Mouse (Mus musculus): Measurements from ENCODE around the gene Fblim1.

Fblim1 gene

DNA sequence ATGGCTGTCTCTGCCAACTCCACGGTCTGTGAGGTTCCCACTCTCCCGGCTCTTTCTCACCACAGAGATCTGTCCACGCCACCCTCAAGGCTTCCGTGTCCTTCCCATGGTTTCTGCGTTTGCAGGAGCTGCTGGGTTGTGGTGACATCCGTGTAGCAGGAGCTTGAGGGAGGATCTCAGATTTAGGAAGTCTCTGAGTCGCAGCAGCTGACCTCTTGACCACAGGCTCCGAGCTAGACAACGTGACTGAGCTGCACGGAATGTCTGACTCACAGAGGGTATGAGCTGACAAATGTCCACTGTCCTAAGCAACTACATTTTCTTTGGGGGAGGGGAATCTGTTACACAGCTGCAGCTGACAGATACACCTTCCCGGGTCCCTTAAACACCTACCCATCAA, at the start of gene Fblim1:
Fblim1 (minus strand) TSS at position 236 of the 400 bp plus-strand sequence.
- DNase-seq (ENCODE audit: low read depth, low spot score), result no peak

GRCm38 (mm10) chr4:141654509-141654908, 48.6 kb upstream of the Fblim1 start:
- no peak for DNase-seq (ENCODE audit: low read depth, low spot score)

GRCm38 (mm10) chr4:141653813-141654212, 47.9 kb upstream of the Fblim1 start:
- no peak for DNase-seq (ENCODE audit: low read depth, low spot score)

DNA sequence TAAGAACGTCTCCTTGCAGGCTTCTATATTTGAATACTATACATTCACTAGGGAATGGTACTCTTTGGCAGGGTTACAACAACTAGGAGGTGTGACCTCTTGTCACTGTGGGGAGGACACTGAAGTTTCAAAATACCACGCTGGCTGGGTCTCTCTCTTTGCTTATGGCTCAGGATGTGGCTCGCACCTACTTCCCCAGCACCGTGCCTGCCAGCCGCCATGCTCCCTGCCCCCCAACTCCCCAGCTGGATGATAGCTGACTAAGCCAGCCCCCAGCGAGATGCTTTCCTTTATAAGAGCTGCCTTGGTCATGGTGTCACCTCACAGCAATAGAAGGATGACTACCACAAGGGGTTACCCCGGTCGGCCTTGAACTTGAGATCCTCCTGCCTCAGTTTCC, 47.1 kb upstream of the Fblim1 start:
- no peak for DNase-seq (ENCODE audit: low read depth, low spot score)

DNA sequence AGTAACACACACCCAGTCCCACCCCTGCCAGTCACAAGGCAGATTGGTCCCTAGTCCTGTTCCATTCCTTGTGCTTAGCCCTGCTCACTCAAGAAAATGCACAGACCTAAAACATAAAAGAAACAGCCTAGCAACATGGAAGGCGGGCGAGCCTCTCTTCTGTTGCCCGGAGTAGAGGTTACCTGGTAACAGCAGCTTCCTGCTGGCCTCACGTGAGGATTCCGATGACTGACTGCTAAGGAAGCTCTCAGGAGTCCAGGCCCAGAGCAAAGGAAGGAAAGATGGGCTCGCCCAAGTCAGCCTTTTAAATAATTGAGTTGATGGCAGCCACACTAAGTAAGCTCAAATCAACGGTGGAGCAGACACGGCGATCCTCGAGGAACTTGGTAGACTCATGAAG, 46.0 kb upstream of the Fblim1 start:
- DNase-seq (ENCODE audit: low read depth, low spot score), result no peak

DNA sequence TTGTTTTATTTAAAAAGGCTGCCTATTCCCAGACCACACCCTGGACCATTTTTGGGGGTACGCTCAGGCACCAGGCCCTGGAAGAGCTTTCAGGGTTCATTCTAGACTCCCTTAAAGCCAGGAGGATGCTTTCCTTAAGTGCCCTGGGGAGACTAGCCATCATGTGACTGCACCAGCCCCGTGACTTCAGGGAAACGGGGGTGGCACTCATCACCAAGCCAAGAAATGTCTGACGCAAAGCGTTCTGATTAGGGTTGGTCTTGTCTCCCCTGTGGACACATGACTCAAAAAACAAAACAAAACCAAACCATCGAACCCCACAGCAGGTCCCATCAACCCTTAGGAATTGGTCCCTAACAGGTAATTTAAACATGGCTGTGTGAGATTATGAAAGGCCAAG, 45.4 kb upstream of the Fblim1 start:
- DNase-seq (ENCODE audit: low read depth, low spot score), result no peak

- no peak for DNase-seq (ENCODE audit: low read depth, low spot score)
Observed at GRCm38 (mm10) chr4:141649244-141649643, 43.3 kb upstream of the Fblim1 start.

- DNase-seq (ENCODE audit: low read depth, low spot score), result no peak
Observed at GRCm38 (mm10) chr4:141648262-141648661, 42.4 kb upstream of the Fblim1 start.

DNA sequence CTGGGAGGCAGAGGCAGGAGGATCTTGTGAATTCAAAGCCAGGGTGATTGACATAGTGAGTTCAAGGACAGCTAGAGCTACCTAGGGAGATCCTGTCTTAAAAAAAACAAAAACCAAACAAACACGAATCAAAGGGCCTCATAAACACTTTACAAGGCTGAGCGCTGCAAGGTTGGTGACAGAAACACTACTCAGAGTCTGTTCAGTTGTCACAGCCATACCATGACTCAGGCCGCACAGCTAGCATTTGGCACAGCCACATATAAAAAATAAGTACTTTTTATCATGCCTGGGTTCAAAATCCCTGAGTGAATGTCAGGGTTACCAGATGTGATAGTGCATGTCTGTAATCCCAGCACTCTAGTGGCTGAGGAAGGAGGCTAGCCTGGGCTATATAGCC, 41.3 kb upstream of the Fblim1 start:
- no peak for DNase-seq (ENCODE audit: low read depth, low spot score)

GRCm38 (mm10) chr4:141645988-141646387, 40.1 kb upstream of the Fblim1 start:
- DNase-seq (ENCODE audit: low read depth, low spot score), result no peak

DNA sequence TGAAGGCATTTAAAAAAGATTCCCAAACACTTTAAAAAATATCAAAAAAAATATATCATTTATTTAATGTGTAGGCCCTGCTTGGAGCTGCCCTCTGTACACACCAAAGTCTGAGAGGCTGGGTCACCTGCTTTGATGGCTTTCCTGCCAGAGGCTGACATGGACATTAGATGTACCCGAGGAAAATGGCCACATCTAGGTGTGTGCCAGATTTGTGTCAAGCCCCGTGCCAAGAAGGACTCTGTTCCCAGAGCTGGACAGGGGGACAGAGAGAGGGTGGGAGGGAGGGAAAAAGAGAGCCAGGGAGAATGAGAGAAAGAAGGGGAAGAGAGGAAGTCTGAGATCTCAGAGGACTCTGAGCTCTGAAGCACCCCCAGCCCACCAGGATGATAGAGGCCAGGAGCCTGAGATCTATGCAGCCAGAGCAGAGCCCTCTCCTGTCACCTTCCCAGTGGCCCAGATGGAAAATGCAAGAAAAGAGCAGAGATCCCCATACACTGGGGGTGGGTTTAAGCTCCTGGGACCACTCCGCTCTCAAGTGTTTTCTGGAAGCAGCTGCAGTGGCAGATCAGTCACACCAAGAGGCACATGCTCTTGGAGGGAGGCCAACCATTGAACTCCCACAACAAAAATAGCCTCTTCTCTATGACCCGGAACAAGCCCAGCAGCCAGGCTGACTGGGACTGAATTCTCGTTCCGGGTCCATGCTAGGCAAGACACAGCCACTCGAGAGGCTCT, 37.4 kb upstream of the Fblim1 start:
- no peak for DNase-seq (ENCODE audit: low read depth, low spot score)

DNA sequence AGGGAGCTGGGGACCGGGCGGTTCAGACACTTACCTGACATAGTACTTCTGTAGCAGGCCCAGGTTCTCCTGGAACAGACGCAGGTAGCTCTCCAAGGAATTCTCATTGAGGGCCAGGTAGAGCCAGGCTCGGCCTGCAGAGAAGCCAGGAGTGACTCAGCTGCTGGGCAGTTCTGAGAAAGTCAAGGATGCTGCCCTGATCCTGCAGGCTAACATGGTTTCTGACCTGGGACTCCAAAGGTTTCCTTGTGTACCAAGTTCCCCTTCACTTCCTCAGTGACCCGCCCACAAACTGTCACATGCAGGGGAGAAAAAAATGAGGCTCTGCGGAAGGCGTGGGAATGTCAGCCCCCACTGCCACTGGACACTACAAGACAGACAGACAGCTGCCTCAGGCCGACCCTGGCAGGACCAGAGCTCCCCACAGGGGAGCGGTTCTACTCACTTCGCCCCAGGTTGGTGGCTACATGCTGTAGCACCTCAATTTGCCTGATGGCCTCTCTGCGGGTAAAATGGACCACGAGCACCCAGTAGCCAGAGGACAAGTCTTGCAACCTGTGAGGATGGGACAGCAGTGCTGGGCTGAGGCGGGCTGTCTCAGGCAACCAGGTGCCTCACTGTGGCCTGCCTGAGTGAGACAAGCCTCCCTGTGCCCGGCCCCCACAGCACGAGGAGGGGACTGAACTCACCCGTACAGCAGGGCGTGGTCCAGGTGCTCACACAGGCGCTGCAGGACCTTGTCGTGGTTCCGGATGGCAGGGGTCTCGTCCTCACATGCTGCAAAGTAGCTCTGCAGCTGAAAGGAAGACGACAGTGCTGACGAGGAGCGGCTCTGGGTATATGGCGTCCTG, 36.3 kb upstream of the Fblim1 start:
- DNase-seq (ENCODE audit: low read depth, low spot score), result no peak

- DNase-seq (ENCODE audit: low read depth, low spot score), result no peak
Observed at GRCm38 (mm10) chr4:141641353-141641771, 35.5 kb upstream of the Fblim1 start.

DNA sequence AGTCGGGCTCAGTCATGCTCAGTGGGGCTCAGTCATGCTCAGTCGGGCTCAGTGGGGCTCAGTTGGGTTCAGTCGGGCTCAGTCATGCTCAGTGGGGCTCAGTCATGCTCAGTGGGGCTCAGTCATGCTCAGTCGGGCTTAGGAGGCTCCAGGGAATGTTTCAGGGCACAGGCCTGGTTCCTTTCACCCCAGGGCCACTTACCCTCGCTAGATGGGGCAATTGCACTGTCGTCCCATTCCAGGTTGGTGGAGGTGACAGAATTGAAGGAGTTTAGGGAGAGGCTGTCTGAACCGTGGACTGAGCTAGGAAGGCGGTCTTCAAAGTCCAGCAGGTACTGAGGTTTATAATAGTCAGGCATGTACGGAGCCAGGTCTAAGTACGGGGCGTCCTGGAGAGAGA, 33.6 kb upstream of the Fblim1 start:
- no peak for DNase-seq (ENCODE audit: low read depth, low spot score)

DNA sequence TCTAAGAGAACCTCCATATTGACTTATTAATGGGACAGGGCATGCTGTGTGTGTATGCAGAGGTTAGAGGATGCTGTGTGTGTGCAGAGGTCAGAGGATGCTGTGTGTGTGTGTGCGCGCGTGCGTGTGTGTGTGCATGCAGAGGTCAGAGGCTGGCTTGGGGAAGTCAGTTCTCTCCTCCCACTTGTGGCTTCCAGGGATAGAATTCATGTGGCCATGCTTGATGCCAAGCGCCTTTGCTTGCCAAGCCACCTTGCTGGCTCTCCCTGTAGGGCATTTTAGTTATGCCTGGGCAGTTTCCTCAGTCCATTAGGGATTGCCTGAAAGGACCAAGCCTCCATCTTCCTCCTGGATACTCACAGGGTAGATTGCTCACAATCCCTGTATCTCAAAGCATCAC, 30.8 kb upstream of the Fblim1 start:
- no peak for DNase-seq (ENCODE audit: low read depth, low spot score)

- DNase-seq (ENCODE audit: low read depth, low spot score), result no peak
Observed at GRCm38 (mm10) chr4:141635991-141636390, 30.1 kb upstream of the Fblim1 start.

DNA sequence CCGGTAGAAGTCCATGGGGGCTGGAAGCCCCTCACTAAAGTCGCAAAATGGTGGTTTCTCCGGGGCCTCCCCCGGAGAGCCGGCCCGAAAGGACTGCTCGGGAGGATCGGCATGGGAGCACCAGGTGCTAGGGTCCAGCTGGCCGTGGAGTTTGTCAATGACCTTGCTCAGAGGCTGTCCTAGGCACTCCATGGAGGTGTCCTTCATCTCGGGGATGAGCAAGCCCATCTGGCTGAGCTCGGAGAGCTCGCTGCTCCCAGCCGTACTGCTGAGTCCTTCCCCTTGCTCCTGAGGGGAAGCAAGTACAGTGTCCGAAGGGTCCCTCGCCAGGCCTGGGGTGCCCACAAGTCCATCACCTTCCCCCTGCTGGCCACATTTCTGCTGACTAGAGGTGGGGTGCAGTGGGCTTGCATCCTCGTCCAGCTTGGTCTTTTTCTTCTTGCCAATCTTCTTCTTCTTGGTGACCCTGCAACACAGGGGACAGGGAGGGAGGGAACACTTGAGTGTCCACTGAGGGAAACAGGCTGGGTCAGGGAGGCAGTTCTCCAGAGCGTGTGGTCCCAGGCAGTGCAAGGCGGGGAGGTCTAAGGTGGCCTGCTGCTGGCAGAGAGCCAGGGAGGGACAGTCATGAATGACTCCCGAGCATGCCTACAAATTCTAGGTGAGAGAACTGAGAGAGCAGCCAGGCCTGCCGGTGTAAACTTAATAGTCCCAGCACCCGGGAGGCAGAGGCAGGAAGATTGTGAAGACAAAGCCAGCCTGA, 26.4 kb upstream of the Fblim1 start:
- no peak for DNase-seq (ENCODE audit: low read depth, low spot score)

GRCm38 (mm10) chr4:141631250-141631649, 25.4 kb upstream of the Fblim1 start:
- DNase-seq (ENCODE audit: low read depth, low spot score), result no peak

DNA sequence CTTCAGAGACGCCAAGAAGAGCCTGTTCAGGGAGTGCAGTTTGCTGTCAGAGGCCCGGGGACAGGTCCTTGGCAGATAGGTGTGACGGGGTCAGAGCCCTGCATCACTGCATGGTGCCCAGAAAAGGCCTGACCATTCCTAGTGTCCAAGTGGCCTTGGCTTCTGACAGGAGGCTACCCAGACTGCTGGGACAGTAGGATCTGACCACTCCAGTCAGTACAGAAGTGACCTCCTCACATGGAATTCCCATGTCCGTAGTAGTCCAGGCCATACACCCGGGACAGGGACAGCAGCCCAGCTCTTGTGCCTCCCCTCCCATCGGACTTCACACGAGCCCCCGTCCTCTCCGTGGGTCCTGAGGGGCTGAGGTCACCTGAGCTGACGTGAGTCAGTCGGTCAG, 24.1 kb upstream of the Fblim1 start:
- no peak for DNase-seq (ENCODE audit: low read depth, low spot score)

DNA sequence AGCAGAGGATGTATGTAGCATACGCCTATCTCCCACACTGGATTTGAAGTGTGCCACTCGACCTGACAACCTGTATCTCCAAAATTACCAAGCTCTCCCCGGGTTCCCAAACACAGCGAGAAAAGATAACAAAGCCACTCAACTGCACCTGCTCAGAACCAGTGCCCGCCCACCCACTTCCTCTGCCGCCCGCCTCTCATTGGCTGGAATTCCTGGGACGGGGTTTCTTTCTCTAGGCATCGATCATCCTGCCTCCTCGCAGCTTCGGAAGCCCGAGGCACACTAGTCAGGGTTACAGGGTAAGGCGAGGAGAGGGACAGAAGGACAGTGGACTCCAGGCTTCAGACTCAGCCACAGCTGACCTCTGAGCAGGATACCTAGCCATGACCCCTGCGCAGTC, 22.8 kb upstream of the Fblim1 start:
- no peak for DNase-seq (ENCODE audit: low read depth, low spot score)

GRCm38 (mm10) chr4:141627502-141627901, 21.6 kb upstream of the Fblim1 start:
- DNase-seq (ENCODE audit: low read depth, low spot score), result no peak
